Mouse (Mus musculus) left cerebral cortex, postnatal 14 days (tissue): ENCODE data around the gene Cc2d2a. TPM values are rescaled to one million over a fixed set of nuclear protein-coding genes. Genes with fewer than 3 reads are reported as not detected.

ENCODE experiments used
- DNase-seq, 2 experiments: peaks; one replicate each; pipeline ENCODE4 v3.0.0; 2021 to 2022; ENCODE audit warnings: low spot score in 2 of 2, mixed read lengths in 1 of 2
- intact Hi-C: fragments of 180-260 bp; cut with DNase I; formaldehyde crosslinking; loops from one replicate; pipeline ENCODE4 v1.15.1; 2025
- long read RNA-seq, 2 experiments: library from polyadenylated mRNA; stranded (forward); transcript quantifications; one replicate each; pipeline ENCODE4 v2.0.0; 2021
- total RNA-seq, 2 experiments: library from RNA; stranded (reverse); gene quantifications; 2 replicates each; pipeline ENCODE4 v1.2.3; 2021

The Cc2d2a gene
- 10 to 100 TPM; 12.2 to 12.8 TPM for total RNA-seq
- long read RNA-seq, experiment 1, partial matches to known transcripts: 2 of 4 reads
- long read RNA-seq, experiment 1, other reads (novel, unspliced or antisense): 2 of 4 reads
- long read RNA-seq, experiment 2, partial matches to known transcripts: 1 of 3 reads
- long read RNA-seq, experiment 2, other reads (novel, unspliced or antisense): 2 of 3 reads

DNA sequence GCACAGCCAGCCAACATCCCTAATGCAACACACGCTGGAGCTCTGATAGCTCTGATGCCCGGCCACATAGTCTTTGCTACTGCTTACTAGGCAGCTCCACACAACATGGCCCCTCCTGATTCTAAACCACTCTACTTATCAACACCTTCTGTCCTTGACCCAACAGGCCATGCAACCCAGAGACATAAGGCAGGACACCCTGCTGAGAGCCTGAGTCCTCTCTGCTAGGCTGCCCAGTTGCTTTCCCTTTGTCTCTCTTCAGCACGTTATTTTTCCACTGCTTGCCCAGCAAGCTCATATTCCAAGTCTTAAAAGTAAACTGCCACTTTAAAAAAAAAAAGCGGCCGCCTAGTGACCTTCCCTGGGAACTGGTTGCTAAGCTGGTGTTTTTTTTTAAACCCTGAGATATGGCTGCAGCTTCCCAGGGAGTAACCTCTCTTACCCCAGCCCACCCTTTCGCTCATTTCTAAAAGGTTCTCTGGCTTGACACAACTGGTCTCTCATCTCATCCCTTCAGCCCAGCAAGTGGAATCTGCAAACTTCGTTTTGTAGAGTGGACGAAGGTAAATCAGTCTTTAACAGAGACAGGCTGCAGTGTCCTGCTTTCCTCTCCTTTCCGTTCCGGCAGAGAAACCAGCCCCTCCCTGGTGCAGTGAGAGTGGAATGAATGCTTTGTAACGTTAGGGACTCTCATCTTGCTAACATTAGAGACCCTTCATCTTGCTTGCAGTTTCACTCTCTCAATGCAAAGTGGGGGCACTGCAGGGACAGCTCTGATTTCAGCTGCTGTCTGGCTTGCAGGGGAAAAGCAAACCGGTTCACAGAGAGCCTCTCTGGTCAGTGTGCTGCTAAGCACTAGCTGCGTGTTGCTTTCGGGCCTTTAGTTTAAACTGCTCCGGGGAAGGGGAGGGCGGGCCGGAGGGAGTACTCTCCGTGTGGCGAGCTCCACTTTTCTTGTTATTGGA, at the start of gene Cc2d2a:
Cc2d2a (plus strand) TSS at position 350 of the 965 bp plus-strand sequence.
- DNase-seq: peak; percentile 30 to 43
- intact Hi-C loops: no loop called here

DNA sequence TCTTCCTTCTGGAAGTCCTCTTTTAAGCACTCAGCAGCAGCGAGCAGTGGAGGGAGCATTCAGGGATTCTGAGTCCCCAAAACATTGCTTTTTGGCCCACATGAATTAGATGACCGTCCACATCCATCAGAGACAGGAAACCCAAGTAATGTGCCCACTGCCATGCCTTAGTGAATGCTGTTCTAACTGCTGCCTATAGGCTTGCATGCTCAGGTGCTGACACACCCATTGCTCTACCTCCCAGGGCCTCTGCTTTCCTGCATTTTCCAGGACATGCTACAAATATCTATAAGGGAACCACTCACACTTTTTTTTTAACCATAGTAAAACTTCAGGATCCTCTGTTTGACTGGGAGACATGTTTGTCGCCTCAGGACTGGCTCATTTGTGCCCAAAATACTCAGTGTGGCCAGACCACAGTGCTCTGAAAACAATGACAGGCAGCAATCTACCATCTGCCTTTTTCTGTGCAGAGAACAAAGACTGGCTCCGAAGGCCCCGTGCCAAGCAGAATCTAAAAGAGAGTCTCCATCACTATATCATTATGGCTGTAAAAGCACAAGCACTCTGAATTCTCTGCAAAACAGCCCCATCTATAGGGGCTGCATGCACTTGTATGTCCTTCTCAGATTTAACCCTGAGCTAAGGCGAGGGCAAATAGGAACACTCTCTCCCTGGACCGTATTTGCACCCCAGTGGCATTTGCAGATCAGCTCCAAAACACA, 40.4 kb upstream of the Cc2d2a start:
- intact Hi-C loops: no loop called here
- DNase-seq: no peak

DNA sequence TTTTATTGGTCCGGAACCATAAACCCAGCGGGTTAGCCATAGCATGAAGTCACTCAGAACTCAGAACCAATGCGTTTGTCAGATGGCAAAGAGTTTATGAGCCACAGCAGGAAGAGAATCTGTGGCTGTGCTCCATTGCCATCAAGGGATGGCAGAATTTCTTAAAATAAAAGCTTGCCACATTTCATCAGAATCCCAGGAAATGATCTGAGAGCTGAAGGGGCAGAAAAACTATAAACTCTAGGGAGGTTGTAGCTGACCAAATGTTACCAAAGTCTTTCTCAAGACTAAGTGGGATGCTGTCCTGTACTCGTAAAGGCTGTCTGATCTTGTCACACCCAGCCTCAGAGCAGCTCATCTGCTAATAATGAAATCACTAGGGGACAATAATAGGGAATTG, 36.7 kb upstream of the Cc2d2a start:
- intact Hi-C loops: no loop called here
- DNase-seq: no peak

DNA sequence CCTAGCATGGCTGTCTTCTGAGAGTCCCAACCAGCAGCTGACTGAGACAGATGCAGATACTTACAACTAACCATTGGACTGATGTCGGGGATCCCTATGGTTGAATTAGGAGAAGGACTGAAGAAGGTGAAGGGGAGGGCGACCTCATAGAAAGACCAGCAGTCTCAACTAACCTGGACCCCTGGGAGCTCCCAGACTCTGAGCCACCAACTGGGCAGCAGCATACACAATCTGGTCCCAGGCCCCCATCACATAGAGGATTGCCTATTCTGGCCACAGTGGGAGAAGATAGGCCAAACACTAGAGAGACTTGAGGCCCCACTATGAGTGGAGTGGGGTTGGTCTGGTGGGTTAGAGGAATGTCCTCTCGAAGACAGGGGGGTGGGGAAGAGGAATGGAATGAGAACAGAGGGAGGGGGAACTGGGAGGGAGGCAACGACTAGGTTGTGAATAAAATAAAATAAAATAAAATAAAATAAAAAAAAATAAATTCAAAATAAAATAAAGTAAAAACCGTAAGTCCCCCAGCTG, 28.0 kb upstream of the Cc2d2a start:
- intact Hi-C loops: loop anchor here (1.0 to 10.0 kb wide), 3 partner anchors 52 to 1749 kb away; no protein-coding TSS in a partner anchor
- no peak for DNase-seq

DNA sequence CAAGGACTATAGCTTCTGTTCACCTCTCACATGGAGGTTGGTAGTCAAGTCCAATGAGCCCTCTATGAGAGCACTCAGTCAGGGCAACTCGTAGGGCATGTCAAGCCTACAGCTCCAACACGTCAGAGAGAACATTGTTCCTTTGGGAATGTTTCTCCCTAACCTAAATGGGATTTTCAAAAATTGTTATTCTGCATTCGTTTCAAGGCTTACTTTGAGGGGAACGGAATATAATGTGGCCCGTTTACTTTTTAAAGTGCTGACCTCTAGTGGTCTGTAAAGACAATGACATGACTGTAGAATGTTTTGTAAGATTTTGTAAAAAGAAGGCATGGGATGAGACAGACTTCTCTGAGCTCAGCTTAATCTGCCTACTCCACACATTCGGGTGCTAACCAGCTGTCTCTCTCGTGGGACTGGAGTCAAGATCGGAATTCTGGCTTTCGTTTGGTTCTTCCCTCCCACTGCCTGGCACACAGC, 27.5 kb upstream of the Cc2d2a start:
- peak; percentile 55 to 88 for DNase-seq
- intact Hi-C loops: loop anchor here (1.0 to 10.0 kb wide), 3 partner anchors 52 to 1750 kb away; no protein-coding TSS in a partner anchor

DNA sequence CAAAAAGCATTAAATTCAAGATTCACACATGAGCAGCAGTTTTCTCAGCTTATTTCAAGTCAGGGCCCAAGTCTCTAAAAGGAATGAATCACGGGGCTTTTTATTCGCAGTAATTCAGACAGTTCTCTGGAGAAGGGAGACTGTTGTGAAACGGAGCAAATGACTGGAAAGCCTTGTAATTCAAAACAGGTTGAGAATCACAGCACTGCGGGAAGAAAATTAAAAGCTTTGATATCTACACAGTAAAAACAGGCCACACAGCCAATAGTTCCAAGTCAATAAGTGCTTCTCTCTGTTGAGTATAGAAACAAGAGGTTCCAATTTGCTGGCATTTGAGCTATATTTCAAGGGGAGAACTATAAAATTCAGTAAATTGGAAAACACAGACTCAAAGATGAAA, 17.1 kb upstream of the Cc2d2a start:
- intact Hi-C loops: no loop called here
- DNase-seq: no peak

DNA sequence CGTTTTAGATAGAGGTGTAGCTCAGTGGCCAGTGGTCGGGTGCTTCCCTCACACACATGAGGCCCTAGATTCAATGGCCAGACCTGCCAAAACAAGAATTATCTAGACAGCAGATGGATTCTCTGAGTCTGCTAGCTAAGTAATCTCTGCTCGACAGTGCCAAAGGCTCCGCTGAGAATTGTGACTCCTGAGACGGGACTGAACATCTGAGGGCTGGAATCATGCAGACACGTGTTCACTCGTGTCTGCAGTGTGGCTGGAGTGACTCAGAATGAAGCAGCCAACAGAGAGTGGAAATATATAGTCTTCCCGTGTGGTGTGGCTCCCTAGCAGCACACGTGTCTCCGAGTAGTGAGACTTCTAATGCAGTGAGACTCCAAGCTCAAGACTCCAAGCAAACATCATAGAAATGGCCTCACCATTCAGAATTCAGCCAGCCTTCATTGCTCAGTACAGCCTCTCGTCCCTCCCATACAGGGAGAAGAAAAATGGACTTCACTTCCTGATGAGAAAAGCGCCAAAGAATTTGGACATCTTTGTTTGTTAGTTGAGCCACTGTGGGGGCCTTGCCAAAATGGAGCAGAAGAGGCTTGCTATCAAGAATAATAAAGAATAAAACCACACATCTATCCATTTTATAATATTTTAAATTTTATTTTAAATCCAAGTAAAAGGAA, 14.9 kb upstream of the Cc2d2a start:
- peak in 1 of 2 experiments; percentile 38 for DNase-seq

DNA sequence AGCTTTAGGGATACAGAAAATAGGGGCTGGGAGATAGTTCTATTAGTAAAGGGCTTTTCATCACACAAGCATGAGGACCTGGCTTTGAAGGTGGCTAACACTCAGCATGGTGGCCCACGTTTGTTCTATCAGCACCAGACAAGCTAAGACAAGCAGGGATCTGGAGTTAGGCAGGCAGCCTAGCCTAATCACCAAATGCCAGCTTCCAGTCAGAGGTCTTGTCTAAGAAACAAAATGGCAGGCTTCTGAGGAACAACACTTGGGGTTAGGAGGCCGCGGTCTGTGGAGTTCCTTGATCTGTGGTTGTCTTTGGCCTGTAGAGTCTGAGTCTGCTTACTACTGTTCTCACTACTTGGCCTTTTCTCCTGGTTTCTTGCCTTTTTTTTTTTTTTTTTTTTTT, 648 bp upstream of the Cc2d2a start:
- no peak for DNase-seq
- intact Hi-C loops: no loop called here

More for the DNA sequence above, 14.9 kb upstream of the Cc2d2a start:
- intact Hi-C loops: no loop called here

DNA sequence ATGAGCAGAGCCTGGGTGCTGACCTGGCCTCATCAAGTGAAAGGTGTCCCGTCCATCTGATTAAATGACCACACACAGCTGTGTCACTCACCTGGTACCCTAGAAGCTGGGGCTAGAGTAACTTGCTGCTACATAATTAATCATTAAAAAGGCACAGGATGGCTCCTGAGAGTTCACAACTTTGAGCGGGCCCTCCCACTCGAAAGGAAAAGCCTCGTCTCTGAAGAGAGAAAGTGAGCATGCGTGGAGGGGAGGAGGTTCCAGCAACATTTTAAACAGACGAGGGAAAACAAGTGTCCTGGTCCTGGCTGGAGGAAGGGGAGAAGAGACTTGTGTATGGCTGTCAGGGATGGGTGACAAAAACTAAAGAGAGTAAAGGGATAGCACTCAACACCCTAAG, 1.4 kb downstream of the Cc2d2a start:
- intact Hi-C loops: no loop called here
- no peak for DNase-seq

DNA sequence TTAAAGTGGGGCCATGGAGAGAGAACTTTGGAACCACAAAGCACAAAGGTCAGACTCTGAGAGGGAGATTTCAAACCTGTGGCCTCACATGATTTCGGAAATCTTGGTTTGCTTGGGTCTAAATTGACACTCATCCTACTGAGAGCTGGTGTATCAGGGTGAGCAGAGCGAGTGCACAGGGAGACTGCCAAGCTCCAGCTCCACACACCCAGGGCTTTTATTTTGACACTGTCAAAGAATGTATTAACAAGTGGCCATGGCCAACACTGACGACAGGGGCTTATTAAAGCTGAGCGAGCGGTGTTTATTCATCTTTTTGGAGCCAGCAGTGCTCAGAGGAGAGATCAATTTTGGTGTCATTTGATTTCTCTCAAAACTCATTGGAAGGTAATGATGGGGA, 3.0 kb downstream of the Cc2d2a start:
- intact Hi-C loops: no loop called here
- DNase-seq: no peak

DNA sequence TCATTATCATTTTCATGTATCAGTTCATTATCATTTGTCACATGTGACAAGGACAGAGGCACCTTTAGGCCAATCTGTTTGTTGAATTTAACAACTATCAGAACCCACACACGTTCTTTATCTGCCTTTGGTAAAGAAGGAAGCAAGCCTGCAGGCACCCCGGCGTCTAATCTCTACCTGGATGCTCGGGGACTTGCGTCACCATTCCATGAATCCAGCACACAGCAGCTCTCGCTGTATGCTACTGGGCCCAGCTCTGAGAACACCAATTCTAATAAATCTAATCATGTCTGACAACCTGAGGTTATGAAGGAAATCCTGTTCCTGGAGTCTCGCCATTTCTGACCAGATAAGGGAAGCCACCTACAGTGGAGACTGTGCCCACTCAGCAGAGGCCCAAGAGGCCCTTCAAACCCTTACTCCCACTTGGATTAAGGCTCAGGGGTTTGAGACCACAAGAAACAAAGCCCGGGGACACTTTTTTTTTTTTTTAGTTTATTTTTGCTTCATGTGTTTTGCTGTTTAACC, 7.0 kb downstream of the Cc2d2a start:
- intact Hi-C loops: no loop called here
- DNase-seq: no peak

DNA sequence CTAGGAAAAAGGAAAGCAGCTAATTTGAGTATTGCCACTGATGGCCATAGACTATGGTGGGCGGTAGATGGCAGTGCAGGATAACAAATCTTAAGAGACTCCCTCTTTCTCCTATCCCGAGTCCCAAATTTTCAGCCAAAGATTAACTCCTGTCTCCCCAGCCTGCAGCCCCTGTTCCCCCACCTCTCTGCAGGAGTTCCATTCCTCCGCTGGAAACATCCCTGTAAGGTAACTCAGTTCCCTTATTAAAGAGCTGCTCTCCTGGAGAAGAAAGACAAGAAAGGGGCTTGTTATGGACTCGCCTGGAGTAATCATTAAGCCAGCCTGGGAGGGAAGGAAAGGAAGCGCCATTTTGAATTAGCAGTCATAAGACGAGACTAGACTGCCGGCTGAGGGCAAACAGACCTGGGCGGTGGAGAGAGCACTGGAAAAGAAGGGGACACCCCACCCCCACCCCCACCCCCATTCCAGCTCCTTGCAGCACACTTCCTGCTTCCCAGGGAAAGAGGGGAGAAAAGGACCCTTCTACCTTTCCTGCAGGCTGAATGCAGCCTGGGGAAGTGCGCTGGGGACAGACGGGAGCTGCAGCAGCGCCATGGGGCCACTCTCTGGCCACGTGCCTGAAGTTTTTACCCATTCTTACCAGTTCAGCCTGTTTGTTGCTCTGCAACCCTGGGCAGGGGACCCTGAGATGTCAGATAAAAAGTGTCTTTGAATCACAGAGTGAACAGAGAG, 10.2 kb downstream of the Cc2d2a start:
- intact Hi-C loops: loop anchor here (2.0 to 5.0 kb wide), 3 partner anchors 165 to 598 kb away; no protein-coding TSS in a partner anchor
- peak; percentile 86 to 91 for DNase-seq

DNA sequence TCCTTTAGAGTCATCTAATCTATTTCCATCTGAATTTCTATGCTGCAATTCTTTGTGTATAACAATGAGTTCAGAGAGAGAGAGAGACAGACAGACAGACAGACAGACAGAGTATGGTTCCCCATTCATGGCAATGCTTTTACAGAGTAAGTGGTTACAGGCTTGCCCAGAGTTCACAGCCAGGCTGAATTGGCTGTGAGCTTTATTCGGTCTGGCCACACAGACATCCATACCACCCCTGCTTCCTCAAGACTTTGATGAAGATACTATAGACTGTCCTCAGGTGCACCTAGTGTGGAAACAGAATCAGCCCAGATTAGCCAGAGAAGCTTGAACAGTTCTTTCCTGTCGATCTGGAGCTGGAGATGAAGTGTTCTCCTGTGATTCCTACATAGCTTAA, 10.9 kb downstream of the Cc2d2a start:
- DNase-seq: no peak
- intact Hi-C loops: loop anchor here (2.0 to 5.0 kb wide), 3 partner anchors 164 to 598 kb away; no protein-coding TSS in a partner anchor

DNA sequence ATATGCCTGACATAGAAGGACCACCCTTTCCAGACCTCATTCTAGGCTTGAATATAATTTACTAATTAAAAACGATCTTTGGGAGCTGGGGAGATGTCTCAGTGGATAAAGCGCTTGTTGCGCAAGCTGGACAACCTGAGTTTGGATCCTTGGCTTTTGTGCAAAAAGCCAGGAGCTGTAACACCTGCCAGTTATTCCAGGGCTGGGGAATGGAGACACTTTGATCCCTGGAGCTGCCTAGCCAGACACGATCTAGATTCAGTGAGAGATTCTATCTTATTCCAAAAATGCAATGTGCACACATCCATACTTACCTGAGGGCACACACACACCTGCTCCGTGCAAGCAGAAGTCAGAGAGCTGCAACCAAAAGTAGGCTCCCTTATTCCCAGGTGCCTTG, 23.3 kb downstream of the Cc2d2a start:
- intact Hi-C loops: no loop called here
- no peak for DNase-seq

DNA sequence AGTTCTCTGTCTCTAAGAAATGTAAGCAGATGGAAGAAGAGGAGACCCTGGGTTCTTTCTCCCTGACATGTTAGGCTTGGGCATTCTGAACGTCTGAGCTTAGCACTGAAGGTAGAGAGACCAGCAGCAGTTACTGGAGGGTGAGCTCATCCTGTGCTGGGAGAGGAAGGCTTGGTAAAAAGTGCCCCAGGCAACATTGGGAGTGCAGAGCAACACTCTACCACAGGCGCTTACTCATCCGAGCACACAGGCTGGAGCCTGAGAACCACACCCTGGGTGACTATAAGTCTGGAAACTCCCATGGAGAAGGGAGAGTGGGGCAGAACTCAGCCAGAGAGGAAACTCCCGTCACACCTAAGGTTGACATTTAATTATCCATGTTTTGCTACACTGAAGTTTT, 30.3 kb downstream of the Cc2d2a start:
- intact Hi-C loops: no loop called here
- no peak for DNase-seq

DNA sequence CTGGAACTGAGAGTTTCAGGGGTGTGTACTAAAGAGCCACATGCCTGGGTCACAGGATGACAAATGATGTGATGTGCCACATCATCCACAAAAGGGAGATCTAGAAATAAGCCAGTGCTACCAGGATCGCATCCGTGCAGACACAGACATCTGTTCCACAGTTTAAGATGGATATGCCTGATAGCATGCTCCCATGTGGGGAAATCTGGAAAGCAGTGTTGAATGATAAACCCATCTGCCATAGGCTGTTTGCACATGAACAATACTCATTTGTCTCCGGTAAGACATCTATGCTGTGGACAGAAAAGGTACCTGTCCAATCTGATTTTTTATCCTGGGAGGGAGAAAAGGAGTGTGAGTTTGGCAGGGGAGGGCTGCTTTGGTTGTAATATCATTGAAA, 35.0 kb downstream of the Cc2d2a start:
- no peak for DNase-seq
- intact Hi-C loops: no loop called here

DNA sequence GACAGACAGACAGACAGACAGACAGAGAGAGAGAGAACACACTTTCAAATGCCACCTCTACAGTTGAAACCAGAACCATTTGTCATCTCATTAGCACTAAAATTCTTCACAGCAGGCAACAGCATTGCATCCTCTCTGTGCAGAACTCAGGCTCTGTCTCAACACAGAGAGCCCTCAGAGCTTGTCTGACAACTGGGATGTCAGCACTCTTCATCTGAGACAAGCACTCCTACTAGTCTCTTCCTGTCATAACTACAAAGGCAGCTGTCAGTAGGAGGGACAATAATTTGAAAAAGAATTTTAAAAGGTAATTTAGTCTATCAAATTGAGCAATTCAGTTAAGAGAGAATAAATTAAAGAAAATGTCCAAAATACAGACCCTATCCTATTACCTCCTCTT, 37.1 kb downstream of the Cc2d2a start:
- intact Hi-C loops: no loop called here
- no peak for DNase-seq
